Mouse (Mus musculus): Measurements from ENCODE around the gene Tbx20. TPM values are rescaled to one million over a fixed set of nuclear protein-coding genes. Genes with fewer than 3 reads are reported as not detected.
A peak's percentile ranks its signal among the peaks of the same experiment; 100 is the strongest.

Gene Tbx20
- polyA plus RNA-seq (2014; fragmentation: Nextera tagmentation; extraction: Ambion mirVana) = 1.7 and 4.3 TPM in 2 replicates

GRCm38 (mm10) chr9:24774160-24774969 is at the start of gene Tbx20:
Gene Tbx20 (minus strand): TSS chr9:24774303.
- no peaks in the 10 kb centered on the region for H3K9me3 ChIP-seq (ENCODE audit: control insufficient read depth, low read length)
- peak; percentile 83 for DNase-seq (ENCODE audit: low spot score)

GRCm38 (mm10) chr9:24818511-24818910 is 44.4 kb upstream of the Tbx20 start:
- H3K36me3 ChIP-seq (ENCODE audit: control insufficient read depth, insufficient read depth, low read length) = no peaks in the 10 kb centered on the region
- no peaks in the 10 kb centered on the region for H3K27me3 ChIP-seq (ENCODE audit: control insufficient read depth, insufficient read depth, low read length)
- no peaks in the 10 kb centered on the region for H3K4me1 ChIP-seq (replicated peaks; ENCODE audit: control insufficient read depth, insufficient read depth, low read length)
- 58% methylated on average over 3 of the region's 3 CpGs for WGBS
- H3K4me2 ChIP-seq (replicated peaks; ENCODE audit: low read depth, low read length) = no peak overlapping the region
- H3K4me3 ChIP-seq (ENCODE audit: low read depth, low read length) = no peak overlapping the region
- no peak overlapping the region for H3K9ac ChIP-seq (ENCODE audit: low read depth, low read length)
- no peaks in the 10 kb centered on the region for H3K9me3 ChIP-seq (ENCODE audit: control insufficient read depth, low read length)
- DNase-seq (ENCODE audit: low spot score) (no peak), ATAC-seq (ENCODE audit: low FRiP score) (no peak)
- no peak overlapping the region for H3K27ac ChIP-seq (ENCODE audit: low read depth, low read length)

More at GRCm38 (mm10) chr9:24774160-24774969, at the start of gene Tbx20:
- 0 out of 2 replicates have a peak within 1 kb of the TSS, but pooled peaks have one; percentile 7 for H3K9ac ChIP-seq (ENCODE audit: low read depth, low read length)
- peaks cover 12% of the 10 kb centered on the region for H3K4me1 ChIP-seq (replicated peaks; ENCODE audit: control insufficient read depth, insufficient read depth, low read length)
- WGBS = under 1% methylated on average over 40 of the region's 40 CpGs
- peak within 1 kb of the TSS; percentile 39 for H3K4me2 ChIP-seq (replicated peaks; ENCODE audit: low read depth, low read length)
- H3K4me3 ChIP-seq (ENCODE audit: low read depth, low read length) = peak within 1 kb of the TSS; percentile 33
- ATAC-seq (ENCODE audit: low FRiP score) = peak; percentile 94
- H3K27ac ChIP-seq (ENCODE audit: low read depth, low read length) = no peak within 1 kb of the TSS
- H3K36me3 ChIP-seq (ENCODE audit: control insufficient read depth, insufficient read depth, low read length) = no peaks in the 10 kb centered on the region
- H3K27me3 ChIP-seq (ENCODE audit: control insufficient read depth, insufficient read depth, low read length) = peaks cover 92% of the 10 kb centered on the region

DNA sequence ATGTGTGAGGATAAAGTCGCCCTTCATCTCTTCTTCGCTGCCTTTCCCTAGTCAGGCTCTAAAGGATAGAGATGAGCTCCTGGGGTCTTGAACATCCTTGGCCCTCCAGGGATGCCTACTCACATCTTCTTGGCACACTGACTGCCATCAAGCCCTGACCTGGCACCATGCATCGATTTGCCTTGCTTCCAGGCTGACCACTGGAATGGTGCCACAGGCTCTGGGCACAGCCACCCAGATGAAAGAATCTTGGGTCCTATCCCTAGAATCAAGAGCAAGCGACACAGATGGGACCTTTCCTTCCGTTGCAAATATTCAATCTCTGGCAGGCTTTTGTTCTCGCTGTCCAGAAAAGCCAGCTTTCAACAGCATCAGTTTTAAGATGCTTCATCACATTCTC is 38.4 kb upstream of the Tbx20 start:
- Histone ChIP-seq H3K4me3 (ENCODE audit: low read depth, low read length) (no peak overlapping the region), H3K27me3 (ENCODE audit: control insufficient read depth, insufficient read depth, low read length) (no peaks in the 10 kb centered on the region), H3K9me3 (ENCODE audit: control insufficient read depth, low read length) (no peaks in the 10 kb centered on the region), H3K4me2 (replicated peaks; ENCODE audit: low read depth, low read length) (no peak overlapping the region), H3K4me1 (replicated peaks; ENCODE audit: control insufficient read depth, insufficient read depth, low read length) (no peaks in the 10 kb centered on the region), H3K36me3 (ENCODE audit: control insufficient read depth, insufficient read depth, low read length) (no peaks in the 10 kb centered on the region), H3K9ac (ENCODE audit: low read depth, low read length) (no peak overlapping the region), H3K27ac (ENCODE audit: low read depth, low read length) (no peak overlapping the region)
- ATAC-seq (ENCODE audit: low FRiP score) (no peak), DNase-seq (ENCODE audit: low spot score) (no peak)
- WGBS = 90% methylated on average over 6 of the region's 6 CpGs

DNA sequence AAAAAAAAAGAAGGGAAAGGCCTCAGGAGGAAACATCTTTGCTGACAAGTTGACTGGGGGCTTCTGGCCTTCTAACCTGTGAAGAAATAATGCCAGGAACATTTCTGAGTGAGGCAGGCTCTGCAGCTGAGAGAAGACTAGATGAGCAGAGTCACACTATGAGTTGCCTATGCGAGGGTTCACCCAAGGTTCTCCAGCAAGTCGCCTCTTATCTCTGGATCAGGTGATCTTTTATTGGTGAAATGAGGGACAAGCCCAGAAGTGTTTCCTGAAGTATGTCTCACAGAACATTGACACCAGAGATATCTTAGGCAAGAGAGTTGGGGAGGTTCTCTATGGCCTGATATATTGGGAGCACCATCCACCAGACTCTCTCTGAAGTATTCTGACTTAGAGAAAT is 18.0 kb upstream of the Tbx20 start:
- WGBS = 88% methylated on average over 2 of the region's 2 CpGs

DNA sequence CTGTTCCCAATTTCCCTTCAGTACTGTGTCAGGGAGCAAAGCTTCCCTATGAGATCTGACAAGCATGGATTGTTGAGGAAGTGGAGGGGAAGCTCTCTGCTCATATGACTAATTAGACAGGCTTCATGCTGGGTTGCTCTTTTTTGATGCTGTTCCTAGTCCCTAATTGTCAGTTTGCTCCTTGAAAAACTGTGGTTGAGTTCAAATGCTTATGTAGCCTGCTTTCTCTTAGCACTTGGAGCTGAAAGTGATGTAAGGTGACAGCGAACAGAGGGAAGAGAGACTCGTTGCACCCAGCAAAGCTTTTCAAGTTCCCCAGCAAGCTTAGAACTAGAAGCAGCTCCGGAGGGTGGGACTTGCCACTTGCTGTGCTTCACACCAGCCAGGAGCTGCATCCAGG is 15.3 kb upstream of the Tbx20 start:
- DNase-seq (ENCODE audit: low spot score) (no peak), ATAC-seq (ENCODE audit: low FRiP score) (no peak)
- Histone ChIP-seq H3K9ac (ENCODE audit: low read depth, low read length) (no peak overlapping the region), H3K36me3 (ENCODE audit: control insufficient read depth, insufficient read depth, low read length) (no peaks in the 10 kb centered on the region), H3K4me2 (replicated peaks; ENCODE audit: low read depth, low read length) (no peak overlapping the region), H3K4me1 (replicated peaks; ENCODE audit: control insufficient read depth, insufficient read depth, low read length) (no peaks in the 10 kb centered on the region), H3K27me3 (ENCODE audit: control insufficient read depth, insufficient read depth, low read length) (no peaks in the 10 kb centered on the region), H3K4me3 (ENCODE audit: low read depth, low read length) (no peak overlapping the region), H3K9me3 (ENCODE audit: control insufficient read depth, low read length) (no peaks in the 10 kb centered on the region), H3K27ac (ENCODE audit: low read depth, low read length) (no peak overlapping the region)
- WGBS = 64% methylated on average over 3 of the region's 3 CpGs

More for the DNA sequence above, 18.0 kb upstream of the Tbx20 start:
- Histone ChIP-seq H3K4me2 (replicated peaks; ENCODE audit: low read depth, low read length) (no peak overlapping the region), H3K27me3 (ENCODE audit: control insufficient read depth, insufficient read depth, low read length) (no peaks in the 10 kb centered on the region), H3K36me3 (ENCODE audit: control insufficient read depth, insufficient read depth, low read length) (no peaks in the 10 kb centered on the region), H3K27ac (ENCODE audit: low read depth, low read length) (no peak overlapping the region), H3K4me3 (ENCODE audit: low read depth, low read length) (no peak overlapping the region), H3K9me3 (ENCODE audit: control insufficient read depth, low read length) (no peaks in the 10 kb centered on the region), H3K4me1 (replicated peaks; ENCODE audit: control insufficient read depth, insufficient read depth, low read length) (no peaks in the 10 kb centered on the region), H3K9ac (ENCODE audit: low read depth, low read length) (no peak overlapping the region)
- DNase-seq (ENCODE audit: low spot score) = no peak
- ATAC-seq (ENCODE audit: low FRiP score) = no peak

- WGBS = 33% methylated on average over 3 of the region's 3 CpGs
- H3K4me3 ChIP-seq (ENCODE audit: low read depth, low read length) = no peak overlapping the region
- no peak for DNase-seq (ENCODE audit: low spot score)
- H3K9ac ChIP-seq (ENCODE audit: low read depth, low read length) = no peak overlapping the region
- H3K9me3 ChIP-seq (ENCODE audit: control insufficient read depth, low read length) = no peaks in the 10 kb centered on the region
- no peaks in the 10 kb centered on the region for H3K36me3 ChIP-seq (ENCODE audit: control insufficient read depth, insufficient read depth, low read length)
- no peak overlapping the region for H3K27ac ChIP-seq (ENCODE audit: low read depth, low read length)
- H3K27me3 ChIP-seq (ENCODE audit: control insufficient read depth, insufficient read depth, low read length) = peaks cover 55% of the 10 kb centered on the region
- H3K4me2 ChIP-seq (replicated peaks; ENCODE audit: low read depth, low read length) = no peak overlapping the region
- no peak for ATAC-seq (ENCODE audit: low FRiP score)
- H3K4me1 ChIP-seq (replicated peaks; ENCODE audit: control insufficient read depth, insufficient read depth, low read length) = peaks cover 6% of the 10 kb centered on the region
Observed at GRCm38 (mm10) chr9:24782338-24782737, 8.2 kb upstream of the Tbx20 start.

DNA sequence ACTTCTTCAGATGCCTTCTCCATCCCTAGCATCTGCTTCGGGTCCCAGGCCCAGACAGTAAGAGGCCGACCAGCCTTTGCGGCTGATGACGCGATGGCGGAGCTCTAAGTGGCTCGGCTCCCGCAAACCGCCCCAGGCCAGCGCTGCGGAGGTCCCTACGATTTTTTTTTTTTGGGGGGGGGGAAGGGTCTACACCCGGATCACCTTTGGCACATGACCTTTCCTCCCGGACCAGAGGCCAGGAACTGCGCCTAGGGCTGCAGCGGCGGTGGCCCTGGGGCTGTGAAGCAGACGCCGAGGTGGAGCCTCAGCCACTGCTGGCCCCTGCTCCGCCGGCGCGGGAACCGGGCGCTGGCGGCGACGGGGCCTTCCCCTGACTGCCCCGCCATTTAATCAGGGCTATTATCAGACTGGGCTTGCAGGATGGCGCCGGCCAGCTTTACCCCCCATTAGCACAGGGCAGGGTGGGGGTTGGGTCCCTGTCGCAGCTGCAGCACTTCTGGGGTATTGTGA is 6.9 kb upstream of the Tbx20 start:
- H3K4me2 ChIP-seq (replicated peaks; ENCODE audit: low read depth, low read length) = peak overlapping the region; percentile 70
- under 1% methylated on average over 30 of the region's 32 CpGs for WGBS
- DNase-seq (ENCODE audit: low spot score) (peak; percentile 68), ATAC-seq (ENCODE audit: low FRiP score) (peak; percentile 80)
- peaks cover 68% of the 10 kb centered on the region for H3K27me3 ChIP-seq (ENCODE audit: control insufficient read depth, insufficient read depth, low read length)
- no peaks in the 10 kb centered on the region for H3K9me3 ChIP-seq (ENCODE audit: control insufficient read depth, low read length)
- no peak overlapping the region; the same call in 1 of the 2 replicates for H3K9ac ChIP-seq (ENCODE audit: low read depth, low read length)
- peak overlapping the region; percentile 37 for H3K4me3 ChIP-seq (ENCODE audit: low read depth, low read length)
- peaks cover 6% of the 10 kb centered on the region for H3K4me1 ChIP-seq (replicated peaks; ENCODE audit: control insufficient read depth, insufficient read depth, low read length)
- H3K36me3 ChIP-seq (ENCODE audit: control insufficient read depth, insufficient read depth, low read length) = no peaks in the 10 kb centered on the region
- H3K27ac ChIP-seq (ENCODE audit: low read depth, low read length) = no peak overlapping the region

DNA sequence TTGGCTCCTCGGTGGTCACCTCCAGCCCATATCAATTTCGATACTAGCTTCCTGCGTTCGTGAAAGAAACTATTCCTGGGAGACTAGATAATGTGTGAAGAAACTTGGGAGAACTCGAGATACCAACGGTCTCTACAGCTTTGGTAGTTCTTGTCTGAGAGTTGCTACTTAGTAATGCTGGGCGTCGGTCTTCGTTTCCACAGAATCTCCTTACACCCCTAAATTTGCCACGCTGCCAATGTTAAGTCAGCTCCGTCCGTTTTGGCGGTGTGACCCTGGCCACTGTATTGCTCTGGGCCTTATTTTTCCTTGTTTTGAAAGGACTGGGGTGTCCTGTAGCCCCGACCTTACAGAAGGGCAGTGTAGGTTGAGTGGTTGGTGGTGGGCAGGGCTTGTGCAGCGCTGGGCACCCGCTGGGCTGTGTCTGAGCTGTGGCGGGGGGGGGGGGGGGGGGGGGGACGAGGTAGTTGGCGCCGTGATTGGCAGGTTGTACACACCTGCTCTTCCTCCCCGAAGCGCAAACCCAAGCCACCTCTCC is 6.4 kb upstream of the Tbx20 start:
- H3K27ac ChIP-seq (ENCODE audit: low read depth, low read length) = no peak overlapping the region
- WGBS = 1% methylated on average over 17 of the region's 22 CpGs
- peaks cover 71% of the 10 kb centered on the region for H3K27me3 ChIP-seq (ENCODE audit: control insufficient read depth, insufficient read depth, low read length)
- no peak overlapping the region for H3K9ac ChIP-seq (ENCODE audit: low read depth, low read length)
- H3K4me3 ChIP-seq (ENCODE audit: low read depth, low read length) = peak overlapping the region; percentile 37
- no peaks in the 10 kb centered on the region for H3K36me3 ChIP-seq (ENCODE audit: control insufficient read depth, insufficient read depth, low read length)
- DNase-seq (ENCODE audit: low spot score) (peak; percentile 48), ATAC-seq (ENCODE audit: low FRiP score) (peak; percentile 67)
- H3K4me2 ChIP-seq (replicated peaks; ENCODE audit: low read depth, low read length) = peak overlapping the region; percentile 70
- no peaks in the 10 kb centered on the region for H3K9me3 ChIP-seq (ENCODE audit: control insufficient read depth, low read length)
- peaks cover 6% of the 10 kb centered on the region for H3K4me1 ChIP-seq (replicated peaks; ENCODE audit: control insufficient read depth, insufficient read depth, low read length)
